15 mouse cellular contexts compared by ENCODE assay signal in genomic region chr6:31897001-31897400, GRCm38 (mm10).
DNase-seq lines count a peak whose midpoint lies in the region; ATAC-seq lines count a peak whose summit lies in the region.
"Had no signal": no experiment of that assay in that cellular context is flagged by ENCODE, and none has a peak within 500 bp of the region (broad histone marks: within the 10 kb centered on the region; RNA-seq: fewer than 3 reads in every experiment).

No protein-coding gene starts in this region.

- intact Hi-C loops in left cerebral cortex, postnatal 10 days (cut with DNase I) = no loop called here

- DNase-seq in cerebellum, adult 18-20 months = peak; percentile 19 to 25
- DNase-seq in ES-CJ7 (ENCODE audit: low read depth, low spot score) (peak; percentile 78), ZHBTc4 (ENCODE audit: low read depth, low spot score) (peak; percentile 79)
- no peak for DNase-seq in left cerebral cortex, postnatal 10 days (ENCODE audit: extremely low spot score in 1 of 2, low spot score in 2 of 2)
- no peak for DNase-seq in thymus, postnatal 4 days
- DNase-seq: adrenal gland, adult 8-10 months; adrenal gland, postnatal 36 days; forebrain, postnatal 0 days; gastrocnemius, postnatal 14 days; heart, postnatal 36 days; kidney, adult 2 months had no signal

- no peak for ATAC-seq in cerebellum, adult (ENCODE audit: insufficient number of reproducible peaks, low FRiP score, low TSS enrichment)
- ATAC-seq: forebrain, embryonic 13.5 days; forebrain, postnatal 0 days; intestine, embryonic 16.5 days; Patski had no signal

Comparison
In these comparisons a context has a peak if more than half of its experiments do, and no peak if none do; other contexts are left out.
1. DNase-seq: peak in cerebellum, adult 18-20 months (2 of 2), ES-CJ7 (single experiment) and ZHBTc4 (single experiment); none in left cerebral cortex, postnatal 10 days (0 of 2) and thymus, postnatal 4 days (single experiment).